Mouse (Mus musculus): Measurements from ENCODE around the gene Ripor3. TPM values are rescaled to one million over a fixed set of nuclear protein-coding genes. Genes with fewer than 3 reads are reported as not detected.

Gene Ripor3
- polyA plus RNA-seq, 1 experiment from 2014 or later = 7.7 TPM

DNA sequence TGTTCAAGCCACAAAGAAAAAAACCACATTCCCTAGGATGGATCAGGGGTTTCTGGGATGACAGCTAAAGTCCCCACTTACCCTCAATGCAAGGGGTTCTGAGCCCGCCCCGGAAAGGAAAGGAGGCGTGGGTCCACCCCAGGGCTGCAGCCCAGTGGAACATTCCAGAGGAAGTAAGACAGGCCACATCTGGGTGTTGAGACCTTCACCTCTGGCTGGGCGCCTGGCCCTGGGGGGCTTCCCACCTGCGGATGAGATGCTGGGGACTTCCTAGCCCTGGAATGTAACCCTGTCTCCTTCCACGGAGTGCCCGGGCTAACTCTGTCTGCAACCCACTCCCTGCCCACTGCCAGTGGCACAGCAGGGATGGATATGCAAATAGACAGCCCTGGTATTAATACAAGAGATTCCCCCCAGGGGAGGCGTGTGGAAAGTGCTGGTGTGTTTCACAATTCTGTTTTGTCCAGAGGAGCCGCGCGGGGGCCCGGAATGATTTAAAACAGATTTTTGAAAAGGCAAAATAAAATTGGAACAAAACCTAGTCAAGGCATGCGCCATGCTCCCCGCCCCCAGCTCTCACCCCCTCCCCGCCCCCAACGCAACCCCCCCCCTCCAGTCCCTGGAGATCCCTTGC is 38.7 kb upstream of the Ripor3 start:
- 5% methylated on average over 16 of the region's 16 CpGs for WGBS
- H3K27me3 ChIP-seq = peaks cover 17% of the 10 kb centered on the region
- H3K4me2 ChIP-seq = peak overlapping the region; percentile 93
- H3K4me1 ChIP-seq = peaks cover 48% of the 10 kb centered on the region
- peak overlapping the region; percentile 78 for H3K9ac ChIP-seq
- H3K9me3 ChIP-seq = 0 out of 2 replicates have a peak, but pooled peaks cover 4% of the 10 kb centered on the region
- no peaks in the 10 kb centered on the region for H3K36me3 ChIP-seq
- H3K27ac ChIP-seq = peak overlapping the region; percentile 84
- ATAC-seq (ENCODE audit: insufficient number of reproducible peaks, insufficient read depth, low FRiP score, low TSS enrichment, low read depth) = no peak
- H3K4me3 ChIP-seq = peak overlapping the region; percentile 62

DNA sequence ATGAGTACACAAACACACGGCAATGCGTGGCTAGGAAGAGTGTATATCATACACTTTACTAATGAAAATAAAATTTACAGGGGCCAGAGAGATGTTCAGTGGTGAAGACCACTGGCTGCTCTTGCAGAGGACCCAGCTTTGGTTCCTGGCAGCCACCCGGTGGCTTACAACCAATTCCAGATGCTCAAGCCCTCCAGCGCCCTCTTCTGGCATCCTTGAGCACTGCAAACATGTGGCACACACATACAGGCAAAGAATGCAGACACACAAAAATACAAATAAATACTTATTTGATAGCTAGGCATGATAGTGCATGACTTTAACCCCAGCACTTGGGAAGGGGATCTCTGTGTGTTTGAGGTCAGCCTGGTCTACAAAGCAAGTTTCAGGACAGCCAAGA is 36.0 kb upstream of the Ripor3 start:
- Histone ChIP-seq H3K4me1 (peaks cover 52% of the 10 kb centered on the region), H3K27ac (peak overlapping the region; percentile 90), H3K27me3 (peaks cover 10% of the 10 kb centered on the region), H3K4me3 (no peak overlapping the region), H3K4me2 (peak overlapping the region; percentile 28; the same call in 1 of the 2 replicates), H3K9me3 (0 out of 2 replicates have a peak, but pooled peaks cover 4% of the 10 kb centered on the region), H3K36me3 (no peaks in the 10 kb centered on the region), H3K9ac (no peak overlapping the region)
- ATAC-seq (ENCODE audit: insufficient number of reproducible peaks, insufficient read depth, low FRiP score, low TSS enrichment, low read depth) = no peak
- WGBS = 62% methylated on average over 4 of the region's 4 CpGs

DNA sequence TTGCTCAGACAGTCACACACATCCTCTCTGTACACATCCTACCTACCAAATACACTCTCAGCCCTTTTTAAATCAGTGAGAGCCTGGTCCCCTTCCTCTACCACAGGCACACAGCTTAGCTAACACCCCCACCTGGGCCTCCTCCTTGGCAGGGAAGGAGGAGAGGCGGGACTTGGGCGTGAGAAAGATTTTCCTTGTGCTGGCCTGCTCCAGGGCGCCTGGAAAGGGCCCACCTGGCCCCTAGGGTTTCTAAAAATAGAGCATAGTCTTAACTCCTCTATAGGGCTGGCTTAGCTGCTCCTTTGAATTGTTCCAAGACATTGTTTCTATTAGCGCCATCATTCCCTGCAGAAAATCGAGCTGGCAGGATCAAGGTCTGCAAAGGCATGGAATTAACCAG is 35.4 kb upstream of the Ripor3 start:
- Histone ChIP-seq H3K4me1 (peaks cover 50% of the 10 kb centered on the region), H3K9ac (0 out of 2 replicates have a peak overlapping the region, but pooled peaks have one; percentile 1), H3K4me2 (peak overlapping the region; percentile 28), H3K27me3 (peaks cover 5% of the 10 kb centered on the region; the same call in 1 of the 2 replicates), H3K4me3 (no peak overlapping the region), H3K9me3 (0 out of 2 replicates have a peak, but pooled peaks cover 4% of the 10 kb centered on the region), H3K27ac (peak overlapping the region; percentile 90), H3K36me3 (no peaks in the 10 kb centered on the region)
- 14% methylated on average over 5 of the region's 5 CpGs for WGBS
- peak; percentile 64; the same call in 1 of the 2 replicates for ATAC-seq (ENCODE audit: insufficient number of reproducible peaks, insufficient read depth, low FRiP score, low TSS enrichment, low read depth)

DNA sequence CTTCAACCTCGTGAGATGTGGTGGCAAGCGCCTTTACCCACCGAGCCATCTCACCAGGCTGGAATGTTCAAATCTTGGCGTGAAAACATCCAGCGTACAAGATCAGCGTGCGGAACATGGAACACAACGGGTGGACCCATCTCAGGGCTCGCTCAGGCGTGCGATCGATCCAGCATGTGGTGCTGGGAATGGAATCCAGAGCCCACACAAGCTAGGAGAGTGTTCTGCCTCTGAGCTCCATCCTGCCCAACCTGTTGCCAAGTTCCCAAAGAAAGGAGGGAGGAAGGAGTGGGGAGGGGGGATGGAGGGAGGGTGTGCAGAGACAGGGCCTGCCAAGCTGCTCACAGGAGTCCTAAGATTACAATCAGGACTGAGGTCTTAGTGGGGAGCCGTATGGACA is 34.9 kb upstream of the Ripor3 start:
- Histone ChIP-seq H3K27ac (peak overlapping the region; percentile 90), H3K4me3 (no peak overlapping the region), H3K9ac (0 out of 2 replicates have a peak overlapping the region, but pooled peaks have one; percentile 1), H3K9me3 (0 out of 2 replicates have a peak, but pooled peaks cover 4% of the 10 kb centered on the region), H3K36me3 (no peaks in the 10 kb centered on the region), H3K27me3 (0 out of 2 replicates have a peak, but pooled peaks cover 5% of the 10 kb centered on the region), H3K4me1 (peaks cover 46% of the 10 kb centered on the region), H3K4me2 (peak overlapping the region; percentile 28)
- no peak for ATAC-seq (ENCODE audit: insufficient number of reproducible peaks, insufficient read depth, low FRiP score, low TSS enrichment, low read depth)
- WGBS = 44% methylated on average over 13 of the region's 13 CpGs

DNA sequence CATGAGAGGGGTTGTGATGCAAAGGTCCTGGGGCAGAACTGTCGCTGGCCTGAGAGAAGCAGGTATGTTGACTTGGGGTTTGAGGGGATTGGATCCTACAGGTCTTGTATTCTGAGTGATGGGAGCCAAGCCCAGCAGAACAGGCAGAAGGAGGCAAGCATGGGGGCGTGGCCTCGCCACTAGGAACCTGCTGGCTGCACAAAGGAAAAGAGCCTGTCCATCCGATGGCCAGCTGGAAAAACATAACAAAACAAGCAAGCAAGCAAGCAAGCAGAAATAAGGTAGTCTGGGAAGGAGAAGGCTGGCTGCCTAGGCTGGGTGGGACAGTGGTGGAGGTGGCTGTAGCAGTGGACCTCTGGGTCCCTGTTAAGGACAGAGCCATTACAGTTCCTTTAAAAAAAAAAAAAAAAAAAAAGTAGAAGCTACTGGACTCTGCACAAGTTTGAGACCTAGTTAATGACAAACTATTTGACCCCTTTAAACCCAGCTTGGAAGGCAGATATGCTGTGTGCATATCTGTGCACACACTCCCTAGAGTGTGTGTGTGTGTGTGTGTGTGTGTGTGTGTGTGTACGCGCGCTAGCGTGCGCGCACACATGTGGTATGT is 34.4 kb upstream of the Ripor3 start:
- ATAC-seq (ENCODE audit: insufficient number of reproducible peaks, insufficient read depth, low FRiP score, low TSS enrichment, low read depth) = no peak
- H3K36me3 ChIP-seq = no peaks in the 10 kb centered on the region
- H3K4me2 ChIP-seq = no peak overlapping the region
- WGBS = 75% methylated on average over 10 of the region's 10 CpGs
- no peak overlapping the region for H3K4me3 ChIP-seq
- peaks cover 40% of the 10 kb centered on the region for H3K4me1 ChIP-seq
- 0 out of 2 replicates have a peak, but pooled peaks cover 5% of the 10 kb centered on the region for H3K27me3 ChIP-seq
- no peak overlapping the region for H3K9ac ChIP-seq
- H3K9me3 ChIP-seq = 0 out of 2 replicates have a peak, but pooled peaks cover 4% of the 10 kb centered on the region
- H3K27ac ChIP-seq = peak overlapping the region; percentile 90

DNA sequence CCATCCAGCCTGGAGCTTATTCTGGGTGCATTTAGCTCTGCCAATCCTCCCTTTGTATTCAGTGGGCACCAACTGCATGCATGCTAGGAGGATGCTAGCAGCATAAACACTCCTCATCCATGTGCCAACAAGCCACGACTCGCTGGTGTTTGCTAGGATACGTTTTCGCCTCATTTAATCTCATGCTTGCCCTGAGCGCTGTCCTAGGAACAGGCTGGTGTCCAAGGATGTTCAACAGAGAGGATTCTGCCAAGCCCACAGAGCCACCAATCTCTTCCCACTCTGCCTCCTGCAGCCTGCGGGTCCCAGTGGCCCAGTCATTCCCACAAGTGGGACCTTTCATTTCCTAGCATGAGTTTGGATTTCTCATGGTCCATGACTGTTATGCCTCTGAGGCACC is 31.6 kb upstream of the Ripor3 start:
- Histone ChIP-seq H3K9ac (no peak overlapping the region), H3K4me3 (no peak overlapping the region), H3K4me2 (no peak overlapping the region), H3K4me1 (peaks cover 33% of the 10 kb centered on the region), H3K36me3 (no peaks in the 10 kb centered on the region), H3K27me3 (no peaks in the 10 kb centered on the region), H3K27ac (no peak overlapping the region), H3K9me3 (0 out of 2 replicates have a peak, but pooled peaks cover 4% of the 10 kb centered on the region)
- WGBS = 72% methylated on average over 6 of the region's 6 CpGs
- ATAC-seq (ENCODE audit: insufficient number of reproducible peaks, insufficient read depth, low FRiP score, low TSS enrichment, low read depth) = no peak

DNA sequence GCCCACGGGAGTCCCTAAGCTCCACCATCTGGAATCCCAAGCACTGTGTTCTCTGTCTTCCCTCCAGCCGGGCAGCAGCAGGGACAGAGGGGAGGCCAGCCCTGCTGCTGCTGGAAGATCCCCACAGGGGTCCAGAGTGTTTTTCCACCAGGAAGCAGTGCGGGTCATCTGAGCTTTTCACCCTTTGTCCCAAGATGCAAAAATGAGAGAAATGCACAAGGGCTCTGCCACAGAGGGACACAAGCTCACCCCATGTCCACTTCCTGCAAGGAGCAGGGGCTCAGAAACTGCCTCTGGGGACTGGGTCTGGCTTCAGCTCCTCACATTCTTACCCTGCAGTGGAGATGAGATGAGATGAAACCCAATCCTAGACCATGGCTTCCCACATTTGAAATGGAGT is 30.3 kb upstream of the Ripor3 start:
- peaks cover 28% of the 10 kb centered on the region for H3K4me1 ChIP-seq
- H3K27ac ChIP-seq = no peak overlapping the region
- H3K9me3 ChIP-seq = no peaks in the 10 kb centered on the region
- H3K9ac ChIP-seq = no peak overlapping the region
- no peak overlapping the region for H3K4me3 ChIP-seq
- WGBS = 37% methylated on average over 3 of the region's 3 CpGs
- no peaks in the 10 kb centered on the region for H3K36me3 ChIP-seq
- H3K4me2 ChIP-seq = no peak overlapping the region
- H3K27me3 ChIP-seq = no peaks in the 10 kb centered on the region
- ATAC-seq (ENCODE audit: insufficient number of reproducible peaks, insufficient read depth, low FRiP score, low TSS enrichment, low read depth) = no peak

DNA sequence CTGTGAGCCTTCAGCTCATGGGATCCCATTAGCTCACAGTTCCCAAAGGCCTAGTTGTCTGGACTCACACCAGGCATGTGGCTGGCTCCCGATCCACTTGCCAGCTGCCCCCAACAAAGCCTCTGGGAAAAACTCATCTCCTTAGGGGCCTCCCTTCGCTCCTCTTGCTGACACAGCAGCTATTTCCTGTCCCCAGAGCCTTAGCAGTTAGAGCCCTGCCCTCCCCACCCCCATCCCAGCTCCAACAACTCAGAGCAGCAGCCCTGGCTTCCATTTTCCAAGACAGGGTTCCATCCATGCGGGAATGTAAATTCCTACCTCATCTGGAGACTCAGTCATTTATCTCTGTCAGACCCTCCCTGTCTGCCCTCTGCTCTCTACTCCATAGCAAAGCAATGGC is 26.6 kb upstream of the Ripor3 start:
- Histone ChIP-seq H3K4me3 (no peak overlapping the region), H3K4me2 (no peak overlapping the region), H3K27me3 (no peaks in the 10 kb centered on the region), H3K27ac (no peak overlapping the region; the same call in 1 of the 2 replicates), H3K9ac (no peak overlapping the region), H3K36me3 (no peaks in the 10 kb centered on the region), H3K9me3 (no peaks in the 10 kb centered on the region), H3K4me1 (peaks cover 11% of the 10 kb centered on the region)
- 35% methylated on average over 3 of the region's 3 CpGs for WGBS
- ATAC-seq (ENCODE audit: insufficient number of reproducible peaks, insufficient read depth, low FRiP score, low TSS enrichment, low read depth) = no peak

DNA sequence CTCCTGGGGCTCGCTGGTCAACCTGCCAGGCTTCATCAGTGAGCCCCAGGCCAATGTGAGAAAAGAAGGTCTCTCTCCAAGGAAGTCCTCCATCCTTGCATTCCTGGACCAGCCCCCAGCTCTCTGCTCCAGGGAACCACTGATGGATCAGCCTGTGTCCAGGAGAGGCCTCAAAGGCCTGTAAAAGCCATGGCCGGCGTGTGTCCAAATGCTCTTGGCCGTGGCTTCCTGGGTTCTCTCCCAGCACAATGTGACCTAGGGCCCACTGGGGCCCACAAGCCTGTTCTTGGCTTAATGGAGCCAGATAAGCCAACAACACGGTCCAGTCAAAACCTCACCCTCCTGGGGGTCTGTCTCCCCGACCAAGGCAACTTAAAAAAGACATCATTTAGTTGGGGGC is 25.5 kb upstream of the Ripor3 start:
- no peaks in the 10 kb centered on the region for H3K27me3 ChIP-seq
- no peak overlapping the region for H3K9ac ChIP-seq
- no peak overlapping the region for H3K27ac ChIP-seq
- H3K4me3 ChIP-seq = no peak overlapping the region
- ATAC-seq (ENCODE audit: insufficient number of reproducible peaks, insufficient read depth, low FRiP score, low TSS enrichment, low read depth) = no peak
- peaks cover 18% of the 10 kb centered on the region for H3K4me1 ChIP-seq
- no peak overlapping the region for H3K4me2 ChIP-seq
- WGBS = 92% methylated on average over 6 of the region's 6 CpGs
- H3K36me3 ChIP-seq = no peaks in the 10 kb centered on the region
- H3K9me3 ChIP-seq = no peaks in the 10 kb centered on the region

DNA sequence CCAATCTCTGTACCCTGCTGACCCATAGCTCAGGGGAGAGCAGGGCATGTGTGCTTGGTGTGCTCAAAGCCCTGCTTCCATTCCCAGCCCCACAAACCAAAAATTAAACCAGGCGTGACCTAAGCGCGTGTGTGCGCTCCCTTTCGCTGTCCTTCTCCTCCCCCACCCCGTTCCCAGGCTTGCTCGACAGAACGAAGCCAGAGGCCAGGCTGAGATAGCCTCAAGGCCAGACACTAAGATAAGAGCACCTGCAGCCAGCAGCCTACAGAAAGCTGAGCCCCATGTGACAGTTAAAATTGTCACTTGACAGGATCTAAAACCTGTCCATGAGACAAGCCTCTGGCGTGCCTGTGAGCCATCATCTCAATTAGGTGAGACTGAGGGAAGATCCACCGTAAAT is 23.5 kb upstream of the Ripor3 start:
- Histone ChIP-seq H3K27ac (no peak overlapping the region), H3K36me3 (peaks cover 2% of the 10 kb centered on the region), H3K4me3 (no peak overlapping the region), H3K9me3 (no peaks in the 10 kb centered on the region; the same call in 1 of the 2 replicates), H3K27me3 (no peaks in the 10 kb centered on the region), H3K9ac (no peak overlapping the region), H3K4me2 (no peak overlapping the region), H3K4me1 (peaks cover 18% of the 10 kb centered on the region)
- no peak for ATAC-seq (ENCODE audit: insufficient number of reproducible peaks, insufficient read depth, low FRiP score, low TSS enrichment, low read depth)
- 52% methylated on average over 10 of the region's 10 CpGs for WGBS

DNA sequence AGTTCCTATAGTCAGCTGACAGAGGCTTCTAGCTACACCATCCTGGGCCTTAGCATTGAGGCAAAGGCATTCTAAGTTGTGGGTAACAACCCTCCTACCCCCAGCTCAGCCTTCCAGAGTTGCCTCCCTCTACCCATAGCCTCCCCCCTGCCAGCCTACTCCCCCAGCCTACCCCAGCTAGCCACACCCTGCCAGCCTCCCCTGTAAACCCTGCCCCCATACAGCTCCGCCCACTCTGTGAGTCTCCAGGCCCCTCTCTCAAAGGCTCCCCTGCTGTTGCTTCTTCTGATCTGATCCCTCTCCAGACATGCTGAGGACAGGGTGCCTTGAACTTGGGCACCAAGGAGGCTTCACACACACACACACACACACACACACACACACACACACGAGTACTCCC is 21.4 kb upstream of the Ripor3 start:
- no peaks in the 10 kb centered on the region; the same call in 1 of the 2 replicates for H3K9me3 ChIP-seq
- 53% methylated on average over 2 of the region's 2 CpGs for WGBS
- no peak overlapping the region for H3K4me2 ChIP-seq
- peaks cover 12% of the 10 kb centered on the region for H3K4me1 ChIP-seq
- no peak overlapping the region for H3K27ac ChIP-seq
- H3K36me3 ChIP-seq = peaks cover 7% of the 10 kb centered on the region
- no peaks in the 10 kb centered on the region for H3K27me3 ChIP-seq
- no peak overlapping the region for H3K4me3 ChIP-seq
- H3K9ac ChIP-seq = no peak overlapping the region
- 0 out of 2 replicates have a peak, but pooled peaks have one; percentile 23 for ATAC-seq (ENCODE audit: insufficient number of reproducible peaks, insufficient read depth, low FRiP score, low TSS enrichment, low read depth)

DNA sequence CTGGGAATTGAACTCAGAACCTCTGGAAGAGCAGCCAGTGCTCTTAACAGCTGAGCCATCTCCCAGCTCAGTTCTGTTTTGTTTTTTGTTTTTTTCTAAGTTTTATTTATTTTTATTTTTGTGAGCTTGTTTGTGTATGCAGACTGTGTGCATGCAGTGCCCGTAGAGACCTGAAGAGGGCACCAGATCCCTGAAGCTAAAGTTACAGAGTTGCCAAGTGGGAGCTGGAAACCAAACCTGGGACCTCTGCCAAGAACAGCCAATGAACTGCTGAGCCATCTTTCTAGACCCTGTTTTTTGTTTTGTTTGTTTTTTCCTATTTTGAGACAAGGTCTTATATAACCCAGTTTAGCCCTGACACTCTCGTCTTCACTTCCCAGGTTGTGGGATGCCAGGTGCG is 18.0 kb upstream of the Ripor3 start:
- Histone ChIP-seq H3K27me3 (no peaks in the 10 kb centered on the region), H3K36me3 (peaks cover 7% of the 10 kb centered on the region), H3K9me3 (no peaks in the 10 kb centered on the region; the same call in 1 of the 2 replicates), H3K4me1 (peaks cover 21% of the 10 kb centered on the region), H3K27ac (no peak overlapping the region), H3K9ac (no peak overlapping the region), H3K4me3 (no peak overlapping the region), H3K4me2 (no peak overlapping the region)
- no peak for ATAC-seq (ENCODE audit: insufficient number of reproducible peaks, insufficient read depth, low FRiP score, low TSS enrichment, low read depth)
- 95% methylated on average over 3 of the region's 3 CpGs for WGBS
